Mouse (Mus musculus) CH12.LX (cell line): ENCODE measurements around the gene Pdzd2. TPM values are rescaled to one million over a fixed set of nuclear protein-coding genes. Genes with fewer than 3 reads are reported as not detected.

Source experiments
- DNase-seq: peaks from one replicate; pipeline ENCODE4 v3.0.0-alpha.2; 2013; ENCODE audit errors: extremely low read depth
- H3K27ac ChIP-seq: 2 replicates; pipeline ENCODE4 v1.5.1; 2012; ENCODE audit warnings: low read depth, mild to moderate bottlenecking, control low read depth, moderate library complexity; ENCODE audit not compliant: insufficient read depth
- H3K27me3 ChIP-seq: replicated peaks from 2 replicates; pipeline ENCODE3; 2012; ENCODE audit warnings: inconsistent platforms
- H3K36me3 ChIP-seq, 2 experiments: replicated peaks in 1 of 2; 2 replicates each; pipeline versions ENCODE3 to v1.6.1; 2012; ENCODE audit warnings: inconsistent platforms in 1 of 2, low read length in 1 of 2, mild to moderate bottlenecking in 1 of 2, mixed read lengths in 1 of 2, moderate library complexity in 1 of 2; ENCODE audit not compliant: control insufficient read depth in 1 of 2, insufficient read depth in 1 of 2
- H3K4me1 ChIP-seq, 2 experiments: 2 replicates each; pipeline ENCODE4 v1.6.1; 2012; ENCODE audit warnings: inconsistent platforms in 1 of 2, moderate library complexity in 1 of 2; ENCODE audit not compliant: insufficient read depth in 2 of 2, control insufficient read depth in 1 of 2
- H3K4me2 ChIP-seq: 2 replicates; pipeline ENCODE4 v1.6.1; 2012; ENCODE audit warnings: low read depth, mild to moderate bottlenecking, control low read depth; ENCODE audit not compliant: poor library complexity, insufficient read depth, severe bottlenecking
- H3K4me3 ChIP-seq, 3 experiments: fragments of 150-350 bp in 1 of 3; sonication (generic) in 1 of 3; replicated peaks in 1 of 3; 2 replicates each; pipeline versions ENCODE3 to v1.5.1; 2011 to 2012; ENCODE audit warnings: low read depth in 2 of 3, low read length in 2 of 3, mild to moderate bottlenecking in 2 of 3, moderate library complexity in 2 of 3, control low read depth in 1 of 3, improper control_type of control experiment in 1 of 3, inconsistent platforms in 1 of 3, mixed read lengths in 1 of 3; ENCODE audit not compliant: poor library complexity in 1 of 3
- H3K79me2 ChIP-seq: replicated peaks from 2 replicates; pipeline ENCODE4 v1.6.1; 2012; ENCODE audit warnings: mild to moderate bottlenecking, moderate library complexity; ENCODE audit not compliant: control insufficient read depth, poor library complexity, insufficient read depth, severe bottlenecking; ENCODE audit errors: extremely low read depth
- H3K9ac ChIP-seq: 2 replicates; pipeline ENCODE4 v1.6.1; 2012; ENCODE audit warnings: low read depth, mild to moderate bottlenecking, control low read depth, moderate library complexity; ENCODE audit not compliant: insufficient read depth
- H3K9me3 ChIP-seq: replicated peaks from 2 replicates; pipeline ENCODE3; 2012; ENCODE audit warnings: low read length, inconsistent platforms, mixed read lengths
- BHLHE40 ChIP-seq: IDR thresholded peaks from 2 replicates; pipeline ENCODE4 v1.6.1; 2011; ENCODE audit warnings: mild to moderate bottlenecking, low read depth, low read length, improper control_type of control experiment
- E2F4 ChIP-seq: IDR thresholded peaks from 2 replicates; pipeline ENCODE4 v1.6.1; 2011; ENCODE audit warnings: low read depth, low read length, improper control_type of control experiment; ENCODE audit not compliant: insufficient replicate concordance
- ELF1 ChIP-seq: IDR thresholded peaks from 2 replicates; pipeline ENCODE4 v1.6.1; 2014; ENCODE audit warnings: low read depth, mild to moderate bottlenecking, inconsistent platforms, low read length, improper control_type of control experiment
- EP300 ChIP-seq: IDR thresholded peaks from 2 replicates; pipeline ENCODE4 v1.6.1; 2011; ENCODE audit warnings: low read length, improper control_type of control experiment
- GABPA ChIP-seq: IDR thresholded peaks from 2 replicates; pipeline ENCODE4 v1.6.1; 2012; ENCODE audit warnings: low read depth, low read length, improper control_type of control experiment, inconsistent platforms; ENCODE audit not compliant: insufficient replicate concordance
- HCFC1 ChIP-seq: IDR thresholded peaks from 2 replicates; pipeline ENCODE4 v1.6.1; 2012; ENCODE audit warnings: low read depth, mild to moderate bottlenecking, inconsistent platforms, low read length, improper control_type of control experiment
- JUN ChIP-seq: IDR thresholded peaks from 2 replicates; pipeline ENCODE4 v1.6.1; 2011; ENCODE audit warnings: low read depth, mild to moderate bottlenecking, low read length, improper control_type of control experiment, moderate library complexity; ENCODE audit not compliant: insufficient read depth
- MAFK ChIP-seq: IDR thresholded peaks from 2 replicates; pipeline ENCODE4 v1.6.1; 2011; ENCODE audit warnings: low read length, improper control_type of control experiment; ENCODE audit not compliant: insufficient replicate concordance
- MAX ChIP-seq: IDR thresholded peaks from 2 replicates; pipeline ENCODE4 v1.6.1; 2011; ENCODE audit warnings: low read length, improper control_type of control experiment
- MXI1 ChIP-seq: IDR thresholded peaks from 2 replicates; pipeline ENCODE4 v1.6.1; 2011; ENCODE audit warnings: mild to moderate bottlenecking, low read depth, low read length, improper control_type of control experiment
- MYC ChIP-seq: IDR thresholded peaks from 2 replicates; pipeline ENCODE4 v1.6.1; 2011; ENCODE audit warnings: low read depth, mild to moderate bottlenecking, improper control_type of control experiment, low read length
- TCF12 ChIP-seq: IDR thresholded peaks from 2 replicates; pipeline ENCODE4 v1.6.1; 2014; ENCODE audit warnings: low read depth, mild to moderate bottlenecking, inconsistent platforms, low read length, improper control_type of control experiment
- USF2 ChIP-seq: conservative IDR thresholded peaks from 2 replicates; pipeline ENCODE4 v1.6.1; 2011; ENCODE audit warnings: low read depth, low read length, improper control_type of control experiment
- ZKSCAN1 ChIP-seq: IDR thresholded peaks from 2 replicates; pipeline ENCODE4 v1.6.1; 2012; ENCODE audit warnings: low read depth, inconsistent platforms, low read length, improper control_type of control experiment, borderline replicate concordance
- dilution Hi-C: fragments of 300-500 bp; cut with MboI; formaldehyde crosslinking; loops from 2 replicates; pipeline ENCODE4 v1.14.3; 2020; ENCODE audit warnings: low sequenced_read_pairs; ENCODE audit not compliant: extremely low pct_unique_long_range_greater_than_20kb, extremely low pct_ligation_motif_present
- in situ Hi-C: fragments of 300-500 bp; cut with MboI; formaldehyde crosslinking; loops from 3 replicates; pipeline ENCODE4 v1.14.3; 2019; ENCODE audit warnings: low sequenced_read_pairs, low pct_ligation_motif_present, low pct_unique_long_range_greater_than_20kb, mixed read lengths
- polyA plus RNA-seq: library from polyadenylated mRNA; unstranded; fragments of >175 nt; gene quantifications from 2 replicates; pipeline ENCODE4 v1.2.1, GENCODE M21; 2012; ENCODE audit warnings: low read depth; ENCODE audit not compliant: insufficient read length
- total RNA-seq, 2 experiments: library from RNA; depleted of rRNA; stranded (reverse); fragments of 300-350 nt in 1 of 2; fragments of >200 nt in 1 of 2; gene quantifications; 2 replicates each; pipeline ENCODE4 v1.2.3; 2012 to 2014

The Pdzd2 gene
- total and polyA plus RNA-seq, 3 experiments, result 0.04 to 0.24 (median 0.17) TPM

GRCm38 (mm10) chr15:12617220-12617619, 122.5 kb downstream of the Pdzd2 start:
- TF ChIP-seq ZKSCAN1 (no peak), BHLHE40 (peak; percentile 60), MYC (no peak), MXI1 (no peak; the same call in 1 of the 2 replicates), E2F4 (no peak), MAX (peak; percentile 70), EP300 (no peak), JUN (peak; percentile 20; the same call in 1 of the 2 replicates), TCF12 (no peak), MAFK (no peak), USF2 (no peak), HCFC1 (no peak), GABPA (no peak), ELF1 (no peak)
- H3K36me3 ChIP-seq, result no peaks in the 10 kb centered on the region
- dilution Hi-C loops, result no loop called here
- peak overlapping the region in 1 of 3 experiments; percentile 26 for H3K4me3 ChIP-seq
- peaks cover 10 to 26% of the 10 kb centered on the region in 2 experiments for H3K4me1 ChIP-seq
- DNase-seq, result peak; percentile 17
- peak overlapping the region; percentile 13; the same call in 1 of the 2 replicates for H3K9ac ChIP-seq
- H3K79me2 ChIP-seq, result no peaks in the 10 kb centered on the region
- no peaks in the 10 kb centered on the region for H3K9me3 ChIP-seq
- H3K27ac ChIP-seq, result no peak overlapping the region
- peaks cover 2% of the 10 kb centered on the region for H3K27me3 ChIP-seq
- in situ Hi-C loops, result loop anchor here (5.0 kb wide), 1 partner anchor 40 kb away; no protein-coding TSS in a partner anchor
- H3K4me2 ChIP-seq, result peak overlapping the region; percentile 80

DNA sequence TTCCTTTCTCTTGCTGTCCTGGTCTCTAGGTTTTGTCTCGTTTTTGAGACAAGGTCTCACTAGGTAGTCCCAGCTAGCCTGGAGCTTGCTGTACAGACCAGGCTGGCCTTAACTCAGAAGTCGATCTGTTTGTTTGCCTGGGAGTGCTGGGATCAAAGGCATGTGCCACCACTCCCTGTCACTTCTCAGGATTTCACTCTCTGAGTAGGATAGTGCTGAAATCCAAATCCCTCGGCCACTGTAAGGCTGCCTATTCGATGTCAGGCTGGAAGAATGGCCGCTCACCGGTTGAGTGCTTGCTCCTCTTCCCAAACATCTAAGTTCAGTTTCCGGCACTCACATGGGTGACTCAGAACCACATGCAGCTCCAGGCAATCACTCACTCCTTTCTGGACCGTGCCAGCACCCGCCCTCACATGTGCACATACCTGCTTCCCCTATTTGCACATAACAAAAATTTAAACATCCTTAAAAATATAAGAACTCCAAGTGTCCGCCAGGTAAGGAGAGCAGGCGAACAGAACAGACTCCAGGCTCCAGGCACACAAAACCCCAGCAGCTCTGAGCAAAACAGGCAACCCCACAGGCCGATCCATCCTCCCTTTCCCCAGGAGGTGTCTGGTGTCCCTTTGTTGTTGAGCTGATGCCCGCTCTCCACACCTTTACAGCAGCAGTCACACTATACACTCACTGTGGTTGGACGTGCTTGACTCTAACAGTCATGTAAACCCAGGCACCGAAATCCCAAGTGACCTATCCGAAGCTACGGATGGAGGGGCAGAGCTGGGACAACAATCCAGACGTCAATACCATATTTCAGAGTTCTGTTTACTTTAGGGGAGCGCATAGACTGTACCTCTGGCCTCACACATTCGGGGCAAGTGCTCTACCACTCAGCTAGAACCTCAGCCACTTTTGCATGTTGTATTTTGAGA, 124.5 kb downstream of the Pdzd2 start:
- Histone ChIP-seq H3K4me2 (no peak overlapping the region), H3K36me3 (no peaks in the 10 kb centered on the region), H3K27me3 (peaks cover 2% of the 10 kb centered on the region), H3K4me1 (peaks cover 10 to 26% of the 10 kb centered on the region in 2 experiments), H3K9ac (no peak overlapping the region), H3K27ac (no peak overlapping the region), H3K4me3 (no peak overlapping the region), H3K9me3 (no peaks in the 10 kb centered on the region), H3K79me2 (no peaks in the 10 kb centered on the region)
- dilution Hi-C loops (no loop called here), in situ Hi-C loops (loop anchor here (5.0 kb wide), 1 partner anchor 42 kb away; no protein-coding TSS in a partner anchor)
- DNase-seq, result no peak
- TF ChIP-seq E2F4 (no peak), TCF12 (no peak)
